Mouse (Mus musculus) spleen, postnatal 10 days (tissue): ENCODE results near the gene Nell2.

Source experiments
- DNase-seq, 2 experiments: peaks; one replicate each; pipeline ENCODE4 v3.0.0; 2021 to 2022; ENCODE audit warnings: low spot score in 2 of 2

Gene Nell2

DNA sequence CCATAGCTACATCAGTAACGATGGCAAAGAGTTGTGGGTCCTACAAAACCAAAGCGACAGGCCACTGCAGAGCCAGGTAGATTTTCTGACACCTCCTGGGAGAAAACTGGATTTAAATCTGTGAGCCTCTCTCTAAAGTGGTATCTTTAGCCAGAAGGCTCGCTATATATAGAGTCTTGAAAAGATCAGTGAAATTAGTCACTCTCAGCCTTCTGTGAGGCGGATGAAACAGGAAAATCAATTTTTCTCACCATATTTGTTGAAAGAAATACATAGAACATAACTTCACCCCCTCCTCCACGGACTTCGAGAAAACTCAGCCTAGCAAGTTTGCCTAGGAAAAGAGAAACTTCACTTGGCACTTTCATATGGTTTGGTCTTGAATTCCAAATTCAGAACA lies 54.4 kb downstream of the Nell2 start:
- no peak for DNase-seq

DNA sequence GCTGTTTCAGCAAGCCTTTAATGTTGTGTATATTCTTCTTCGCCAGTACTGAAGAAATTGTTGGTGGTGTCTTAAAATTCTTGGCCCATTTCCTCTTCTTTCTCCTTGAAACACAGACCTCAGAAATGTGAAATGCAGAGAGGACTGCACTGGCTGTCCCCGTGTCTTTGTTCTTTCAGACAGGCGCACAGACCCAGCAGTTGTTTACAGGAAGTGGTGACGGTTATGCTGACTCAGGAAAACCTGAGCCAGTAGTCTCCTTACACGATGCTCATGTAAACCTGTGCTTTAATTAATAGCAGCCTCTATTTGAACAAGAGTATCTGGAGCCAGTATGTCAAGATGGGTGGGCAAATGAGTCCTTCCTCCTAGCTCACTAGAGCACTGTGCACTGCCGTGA lies 61.2 kb downstream of the Nell2 start:
- no peak for DNase-seq

DNA sequence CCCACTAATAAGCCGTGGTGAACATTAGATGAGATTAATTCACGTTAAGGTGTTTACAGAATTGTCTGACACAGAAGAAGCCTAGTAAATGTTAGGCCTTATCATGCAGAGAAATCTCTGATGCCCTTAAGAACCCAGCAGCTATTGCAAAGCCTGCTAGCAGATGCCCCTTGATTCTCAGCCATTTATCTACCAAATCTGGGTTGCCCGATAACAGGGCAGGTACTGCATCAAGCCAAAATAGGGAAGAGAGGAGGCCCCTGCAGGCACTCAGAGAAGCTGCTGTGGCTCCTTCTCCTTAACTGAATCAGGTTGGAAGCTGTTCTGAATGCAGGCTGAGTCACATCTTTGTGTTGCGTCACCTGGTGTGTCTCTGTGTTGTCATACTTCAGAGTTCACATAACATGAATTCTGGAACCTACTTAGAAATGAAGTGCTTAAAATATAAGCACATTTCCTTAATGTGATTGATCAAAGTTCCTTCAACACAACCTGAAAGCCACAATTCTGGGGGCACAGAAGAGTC lies 68.3 kb downstream of the Nell2 start:
- no peak for DNase-seq

DNA sequence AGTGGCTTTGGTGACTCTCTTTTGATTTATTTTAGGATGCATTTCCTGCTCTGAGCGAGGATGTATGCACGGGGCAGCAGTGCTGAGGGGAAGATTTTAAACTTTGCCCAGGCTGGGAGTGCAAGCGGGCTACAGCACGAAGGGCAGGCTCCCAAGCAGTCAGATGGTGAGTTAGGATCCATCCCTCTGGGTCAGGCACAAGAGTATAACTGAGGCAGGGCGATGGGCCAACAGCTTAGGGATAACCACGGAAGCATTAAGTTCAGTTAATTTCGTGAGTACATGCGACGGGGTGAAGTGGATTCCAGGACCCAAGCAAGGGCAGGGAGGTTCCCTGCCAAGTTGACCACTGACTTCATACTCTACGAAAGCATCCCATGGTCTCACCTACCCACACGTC lies 83.8 kb downstream of the Nell2 start:
- DNase-seq: no peak

DNA sequence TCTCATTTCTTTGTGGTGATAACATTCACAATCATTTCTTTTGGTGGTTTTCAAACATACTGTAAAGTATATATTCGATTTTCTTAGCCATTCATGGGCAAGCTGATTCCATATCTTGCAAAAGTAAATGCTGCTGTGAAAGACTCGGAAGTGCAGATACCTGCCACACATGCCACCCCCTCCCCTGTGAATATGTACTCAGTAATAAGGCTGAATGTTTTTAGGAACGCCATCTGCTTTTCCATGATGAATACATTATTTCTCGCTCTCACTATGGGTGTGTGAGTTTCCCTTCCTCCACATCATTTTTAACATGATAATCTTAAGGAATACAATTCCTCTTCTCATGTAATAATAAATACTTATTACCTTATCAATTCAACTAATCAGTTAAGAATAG lies 90.6 kb downstream of the Nell2 start:
- no peak for DNase-seq

DNA sequence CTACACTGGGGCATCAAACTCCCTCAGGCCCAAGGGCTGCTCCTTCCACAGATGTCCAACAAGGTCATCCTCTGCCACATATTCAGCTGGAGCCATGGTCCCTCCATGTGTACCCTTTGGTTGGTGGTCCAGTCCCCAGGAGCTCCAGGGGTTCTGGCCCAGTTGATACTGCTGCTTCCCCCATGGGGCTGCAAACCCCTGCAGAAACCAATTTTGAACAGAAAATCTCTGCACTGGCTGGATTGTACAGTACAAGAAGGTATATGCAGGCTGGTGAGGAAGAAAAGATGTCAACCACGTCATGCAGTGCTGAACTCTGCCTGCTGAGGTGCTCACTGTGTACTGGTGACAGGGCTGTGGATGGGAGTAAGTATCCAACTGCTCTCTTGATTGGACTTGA lies 92.1 kb downstream of the Nell2 start:
- DNase-seq: no peak

DNA sequence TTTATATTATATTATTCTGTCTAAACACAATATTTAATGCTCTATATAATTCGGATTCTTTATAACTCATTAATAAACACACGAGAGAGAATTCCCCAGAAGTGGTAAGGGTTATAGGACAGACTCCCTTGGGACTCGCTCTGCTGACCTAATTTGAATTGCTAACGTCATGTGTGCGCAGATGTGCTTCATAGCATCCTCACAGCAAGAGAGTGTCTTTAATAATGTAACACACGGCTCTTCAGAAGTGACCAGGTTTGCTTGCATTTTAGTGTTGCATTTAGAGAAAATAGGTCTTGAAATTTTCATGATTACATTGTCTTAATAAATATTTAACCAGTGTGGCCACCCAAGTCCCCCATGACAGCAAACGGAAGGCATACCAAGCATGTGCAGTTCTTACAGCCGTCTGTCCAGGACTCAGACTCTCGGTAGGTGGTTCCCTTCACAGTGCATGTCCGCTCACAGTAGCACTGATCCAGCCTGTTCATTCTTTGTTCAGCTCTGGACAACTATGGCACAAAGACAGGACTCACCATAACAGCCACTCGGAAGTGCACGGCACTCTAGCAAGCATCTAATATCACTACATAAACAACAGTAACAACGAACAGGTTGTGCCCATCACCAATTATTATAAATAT lies 97.1 kb downstream of the Nell2 start:
- no peak for DNase-seq

DNA sequence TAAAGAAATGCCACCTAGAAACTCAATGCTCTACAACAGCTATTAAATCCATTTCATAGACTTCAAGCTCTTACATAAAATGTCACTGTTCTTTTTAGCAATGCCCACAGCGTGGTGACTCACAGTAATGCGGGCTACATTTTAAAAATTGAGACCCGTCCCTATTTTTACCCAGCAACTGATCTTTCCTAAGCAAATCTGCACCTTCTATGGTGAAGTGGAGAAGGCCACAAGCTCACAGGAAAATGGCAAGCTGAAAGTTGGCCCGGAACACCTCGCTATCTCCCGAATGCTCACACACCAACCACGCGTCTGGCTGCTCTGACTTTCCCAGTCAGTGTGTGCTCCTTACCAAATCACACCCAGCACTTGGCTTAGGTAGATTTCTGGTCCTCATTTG lies 98.4 kb downstream of the Nell2 start:
- no peak for DNase-seq

DNA sequence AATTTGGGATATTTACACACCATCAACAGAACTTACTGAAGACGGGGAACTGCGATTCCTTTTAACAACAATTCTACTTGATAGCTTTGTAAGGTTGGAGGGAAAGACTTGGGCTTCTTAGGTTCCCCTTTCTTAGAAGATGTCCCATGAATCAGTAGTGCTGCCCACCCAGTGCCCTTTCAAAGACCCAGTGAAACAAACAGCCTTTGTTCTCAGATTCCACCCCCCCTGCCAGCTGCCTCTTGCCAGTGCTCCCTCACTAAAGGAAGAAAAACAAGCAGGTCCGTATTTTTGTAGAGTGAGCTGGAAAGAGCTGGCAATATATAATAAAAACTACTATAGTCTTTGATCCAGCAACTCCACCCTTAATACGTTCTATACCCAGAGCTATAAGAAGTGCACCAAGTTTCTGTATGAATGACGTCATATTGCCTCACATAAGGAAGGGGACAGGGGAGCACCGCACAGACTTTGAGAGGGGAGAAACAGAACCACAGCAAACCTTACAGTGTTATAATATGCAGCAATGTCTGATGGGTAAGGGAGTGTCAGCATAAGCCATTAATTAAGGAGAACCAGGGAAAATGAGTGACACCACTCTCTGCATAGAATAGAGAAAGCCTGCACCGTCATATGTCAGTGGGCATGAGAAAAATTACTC lies 100.2 kb downstream of the Nell2 start:
- no peak for DNase-seq

DNA sequence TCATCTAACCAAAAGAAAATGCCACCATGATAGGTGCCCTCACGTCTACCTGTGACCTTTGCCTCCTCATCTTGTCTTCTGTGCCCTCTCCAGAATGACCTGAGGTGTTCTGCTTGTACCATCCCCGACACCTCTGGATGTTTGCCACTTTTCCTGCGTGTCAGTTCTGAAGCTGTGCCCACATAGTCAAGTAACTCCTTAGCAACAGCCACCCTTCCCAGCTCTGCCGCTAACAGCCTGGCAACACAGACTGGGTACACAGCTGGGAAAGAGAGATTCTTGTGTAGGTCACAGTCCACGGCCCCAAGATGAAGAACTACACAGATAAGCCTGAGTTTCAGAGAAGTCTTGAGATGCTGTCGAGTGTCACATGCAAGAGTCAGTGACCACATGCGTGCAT lies 103.3 kb downstream of the Nell2 start:
- DNase-seq: no peak

DNA sequence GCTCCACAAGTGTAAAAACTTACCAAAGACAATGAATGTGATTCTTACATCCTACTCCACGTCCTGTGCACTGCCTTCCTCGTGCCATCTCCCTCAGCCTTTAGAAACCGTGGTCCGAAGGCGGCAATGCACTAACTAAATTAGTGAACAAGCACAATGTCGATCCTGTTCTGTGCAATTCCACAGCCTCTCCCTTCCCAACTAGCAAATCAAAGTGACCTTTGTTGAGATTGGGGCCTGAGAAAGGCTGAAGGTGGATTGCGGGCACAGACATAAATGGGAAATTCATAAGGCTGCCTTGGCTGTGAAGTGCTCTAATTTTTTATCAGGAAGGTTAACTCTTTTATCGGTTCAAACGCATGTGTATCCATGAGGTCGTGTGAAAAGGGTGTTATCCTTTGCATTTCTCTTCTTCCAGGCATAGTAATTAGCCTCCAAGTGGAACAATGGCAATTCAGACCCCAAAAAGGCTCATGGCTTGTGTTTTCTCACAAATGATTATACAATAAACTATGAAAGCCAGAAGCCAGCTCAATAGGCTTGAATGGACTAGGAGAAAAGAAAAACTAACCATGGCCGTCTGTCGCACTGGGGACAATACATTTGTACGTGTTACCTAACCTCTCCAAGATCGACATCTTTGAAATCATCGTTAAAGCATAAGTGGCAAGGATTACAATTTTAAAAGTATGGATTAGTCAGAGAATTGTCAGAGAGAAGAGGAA lies 106.0 kb downstream of the Nell2 start:
- no peak for DNase-seq

DNA sequence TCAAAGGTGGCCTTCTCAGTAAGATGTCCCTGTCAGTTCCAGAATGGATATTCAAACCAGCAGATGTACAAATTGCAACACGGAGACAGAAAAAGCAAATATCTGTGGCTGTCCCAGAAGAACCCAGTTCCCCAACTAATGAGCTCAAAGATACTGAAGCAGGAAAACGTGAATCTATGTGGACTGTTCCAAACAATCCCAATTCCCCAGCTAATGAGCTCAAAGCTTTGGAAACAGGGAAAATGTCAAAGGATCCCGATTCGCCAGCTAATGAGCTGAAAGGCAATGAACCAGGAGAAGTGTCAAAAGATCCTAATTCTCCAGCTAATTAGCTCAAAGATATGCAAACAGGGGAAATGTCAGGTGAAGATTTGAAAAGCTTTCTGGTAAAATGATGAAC lies 109.7 kb downstream of the Nell2 start:
- no peak for DNase-seq

DNA sequence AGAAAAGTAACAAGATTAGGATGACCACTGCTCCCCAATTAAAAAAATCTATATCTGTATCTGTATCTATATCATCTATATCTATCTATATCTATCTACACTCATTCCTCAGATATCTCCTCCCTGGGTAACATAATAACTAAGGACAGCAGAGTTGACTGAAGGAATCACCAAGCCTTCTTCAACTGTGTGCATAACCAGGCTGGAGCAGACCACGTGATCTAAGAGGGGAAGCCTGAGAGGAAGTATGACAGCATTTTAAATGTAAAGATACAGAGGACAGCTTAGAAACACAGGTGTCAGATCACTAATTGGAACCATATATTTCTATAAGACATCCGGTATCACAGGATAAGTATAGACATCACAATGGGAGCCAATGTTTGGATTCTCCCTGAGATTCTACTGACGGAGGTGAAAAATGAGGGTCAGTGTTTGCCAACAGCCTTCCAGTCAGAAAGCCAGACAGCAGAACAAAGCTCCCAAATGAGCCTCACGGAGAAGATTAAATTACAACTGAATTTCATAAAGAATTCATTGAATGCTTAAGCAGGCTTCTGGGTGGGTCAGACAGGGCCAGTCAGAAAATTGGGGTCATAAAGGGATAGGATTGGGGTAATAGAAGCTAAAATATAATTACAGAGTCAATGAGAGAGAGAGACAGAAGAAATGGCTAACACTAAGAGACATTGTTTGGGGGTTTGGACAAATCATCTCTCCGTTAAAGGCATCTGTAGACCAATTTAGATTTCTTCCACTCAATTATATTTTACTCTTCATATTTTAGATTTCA lies 116.2 kb downstream of the Nell2 start:
- no peak for DNase-seq

DNA sequence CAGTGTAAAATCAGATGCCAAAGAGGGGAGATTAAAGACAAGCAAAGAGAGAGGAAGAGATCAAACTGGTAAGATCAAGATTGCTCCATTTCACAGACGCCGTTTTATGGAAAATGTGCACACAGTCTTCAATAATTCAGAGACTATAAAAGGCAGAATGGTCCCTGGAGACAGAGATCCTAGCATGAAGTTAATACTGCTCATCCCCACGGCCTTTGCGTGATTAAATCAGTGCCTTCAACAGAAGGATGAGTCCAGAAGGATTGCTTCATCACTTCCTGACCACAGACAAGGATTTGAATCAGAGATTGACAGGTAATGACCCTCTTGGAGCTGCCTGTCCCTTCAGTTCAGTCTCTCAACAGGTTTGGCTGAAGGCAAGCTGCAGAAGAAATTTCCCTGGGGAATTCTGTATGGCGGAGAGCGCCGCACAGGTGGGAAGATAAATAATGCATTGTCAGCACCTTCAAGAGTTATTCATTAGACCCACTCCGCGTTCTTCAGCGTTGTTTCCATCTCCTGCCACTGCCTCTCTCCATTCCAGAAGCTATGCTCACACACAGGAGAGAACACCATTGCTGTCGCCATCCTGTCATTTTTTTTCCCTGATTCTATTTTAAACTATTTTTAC lies 118.0 kb downstream of the Nell2 start:
- no peak for DNase-seq

DNA sequence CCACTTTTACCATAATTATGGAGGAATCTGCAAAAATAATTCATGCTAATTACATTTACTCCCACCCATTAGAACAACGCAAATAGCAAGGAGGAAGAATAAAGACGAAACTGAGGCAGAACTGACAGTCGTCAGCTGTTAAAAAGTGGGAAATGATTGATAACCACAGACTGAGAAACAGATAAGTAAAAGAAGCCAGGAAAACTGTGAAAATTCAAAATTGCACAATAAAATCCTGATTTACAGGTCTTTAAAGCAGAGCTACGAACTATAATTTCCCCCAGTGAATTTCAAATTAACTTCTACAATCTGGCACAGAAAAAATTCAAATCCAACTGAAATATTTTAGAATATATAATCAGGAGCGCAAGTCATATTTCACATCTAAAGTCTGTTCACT lies 138.0 kb downstream of the Nell2 start:
- no peak for DNase-seq

DNA sequence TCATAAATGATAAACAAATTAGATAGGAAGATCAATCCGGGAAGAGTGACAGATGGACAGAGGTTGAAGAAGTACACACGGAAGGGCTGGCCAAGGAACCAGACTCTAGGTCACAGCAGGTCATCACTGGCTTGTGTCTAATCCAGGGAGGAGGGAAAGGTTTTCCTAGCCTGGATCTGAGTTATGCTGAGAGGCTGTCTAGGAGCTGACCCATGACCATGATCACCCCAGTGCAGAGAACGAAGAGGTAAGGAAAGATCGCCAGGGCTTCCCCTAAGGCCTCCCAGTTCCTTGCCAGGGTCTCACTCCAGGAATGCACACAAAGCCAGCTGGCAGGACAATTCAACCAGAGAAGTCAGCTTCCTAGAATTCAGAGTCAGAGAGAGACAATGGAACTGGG lies 139.4 kb downstream of the Nell2 start:
- DNase-seq: no peak

DNA sequence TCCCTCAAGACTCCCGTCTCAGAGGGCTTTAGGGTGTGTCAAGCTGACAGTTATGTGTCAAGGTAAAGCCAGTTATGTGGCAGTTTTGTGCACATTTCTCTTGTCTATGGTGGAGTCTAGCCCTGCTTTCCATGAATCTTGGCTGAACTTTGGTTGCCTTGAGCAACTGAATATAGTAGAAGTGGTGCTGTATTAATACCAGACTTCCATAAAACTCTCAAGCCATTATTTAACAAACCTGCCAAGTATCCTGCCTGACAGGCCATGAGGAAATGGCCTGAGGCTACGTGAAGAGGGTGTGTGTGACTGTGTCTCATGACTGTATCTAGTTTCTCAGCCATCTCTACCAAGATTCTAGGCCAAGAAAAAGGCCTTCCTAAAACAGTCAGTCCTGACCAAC lies 147.5 kb downstream of the Nell2 start:
- no peak for DNase-seq

DNA sequence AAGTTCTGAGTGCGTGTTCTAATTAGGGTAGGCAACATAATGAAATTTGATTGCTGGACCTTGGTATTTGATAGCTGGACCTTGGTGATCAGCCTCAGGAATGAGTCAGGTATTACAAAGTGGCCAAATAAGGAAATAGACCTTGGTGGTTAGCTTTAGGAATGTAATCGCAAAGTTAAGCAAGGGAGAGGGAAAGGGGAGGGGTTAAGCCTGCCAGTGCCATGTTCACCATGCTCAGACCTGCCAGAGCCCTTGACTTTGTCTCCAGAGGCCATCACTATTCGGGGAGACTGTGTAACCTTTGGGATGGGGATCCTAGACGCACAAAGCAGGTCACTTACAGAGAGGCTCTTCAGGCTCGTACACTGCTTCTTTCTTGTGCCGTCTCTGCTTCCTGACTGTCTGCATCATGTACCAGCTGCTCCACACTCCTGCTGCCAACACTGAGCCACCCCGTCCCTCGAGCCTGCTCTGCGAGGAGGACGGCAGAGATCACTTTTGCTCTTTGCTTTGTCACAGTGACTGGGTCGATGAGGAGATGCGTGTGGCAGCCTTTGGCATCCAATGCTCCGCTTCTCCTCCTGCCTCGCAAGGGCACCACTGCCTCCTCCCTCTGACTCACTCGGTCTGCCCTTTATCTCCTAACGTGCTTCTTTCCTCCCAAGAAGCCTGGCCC lies 157.5 kb downstream of the Nell2 start:
- no peak for DNase-seq

DNA sequence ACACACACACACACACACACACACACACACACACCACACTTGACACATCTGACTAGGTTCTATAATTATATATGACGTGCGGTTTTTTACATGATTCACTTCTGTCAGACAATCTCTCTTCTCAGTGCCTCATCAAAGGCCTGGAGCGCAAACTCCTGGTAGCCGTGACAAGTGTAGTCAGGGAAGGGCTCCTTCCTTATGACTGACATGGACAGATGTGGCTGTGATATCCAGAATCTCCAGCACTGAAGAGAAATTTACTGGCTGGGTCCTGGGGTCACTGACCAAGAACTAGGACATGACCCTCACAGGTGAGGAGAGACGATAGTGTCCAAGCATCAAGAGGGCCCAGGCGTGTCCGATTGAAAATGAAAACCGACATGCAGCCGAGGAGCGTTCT lies 160.2 kb downstream of the Nell2 start:
- no peak for DNase-seq

DNA sequence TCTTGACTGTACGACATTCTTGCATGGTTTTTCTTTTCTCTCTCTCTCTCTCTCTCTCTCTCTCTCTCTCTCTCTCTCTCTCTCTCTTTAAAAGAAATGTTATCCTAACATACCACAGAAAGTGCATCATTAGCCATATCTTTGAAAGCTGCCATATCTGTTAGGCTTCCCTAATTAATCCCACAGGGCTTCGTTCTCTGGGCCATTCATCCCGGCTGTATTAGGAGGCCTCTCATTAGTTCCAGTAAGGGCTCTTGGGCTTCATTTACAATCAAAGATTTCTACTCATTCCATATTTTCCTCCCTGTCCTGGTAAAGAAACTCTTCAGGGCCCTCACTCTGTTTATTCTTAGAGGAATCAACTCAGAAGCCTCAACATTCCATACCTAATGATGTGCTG lies 161.9 kb downstream of the Nell2 start:
- no peak for DNase-seq

DNA sequence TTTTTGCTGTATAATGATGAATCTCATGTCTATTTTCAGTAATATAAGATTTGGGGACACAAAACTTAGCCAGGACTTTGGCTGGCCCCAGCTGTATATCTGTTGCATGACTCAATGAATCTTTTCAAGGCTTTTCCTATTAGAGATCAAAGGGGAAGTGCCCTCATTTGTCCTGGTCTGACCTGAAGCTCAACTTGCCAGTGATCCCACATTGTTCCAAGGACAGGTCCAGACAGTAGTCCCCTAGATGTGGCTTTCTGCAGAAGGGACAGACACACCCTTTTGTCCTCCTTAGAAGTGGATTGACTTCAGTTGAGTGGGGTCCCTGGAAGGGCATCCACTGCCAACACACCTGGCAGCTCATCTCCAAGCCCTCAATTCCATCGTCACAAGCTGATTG lies 173.6 kb downstream of the Nell2 start:
- DNase-seq: no peak
